Mouse (Mus musculus) hindbrain, embryonic 10.5 days (tissue): ENCODE measurements around the gene Smg6. TPM values are rescaled to one million over a fixed set of nuclear protein-coding genes. Genes with fewer than 3 reads are reported as not detected.
"Not testable (repeated sequence)": the region's sequence is repeated elsewhere in the genome, so short reads cannot be mapped to it uniquely, and the experiment has no call there.

Experiments used
- DNase-seq: peaks from one replicate; pipeline ENCODE4 v3.0.0-alpha.2; 2017; ENCODE audit warnings: low spot score
- H3K27ac ChIP-seq: fragments of 300-500 bp; sonication (generic); 2 replicates; pipeline ENCODE4 v1.5.1; 2016; ENCODE audit warnings: mild to moderate bottlenecking, moderate library complexity
- H3K27me3 ChIP-seq: fragments of 300-500 bp; sonication (generic); 2 replicates; pipeline ENCODE4 v1.6.1; 2016; ENCODE audit warnings: mild to moderate bottlenecking; ENCODE audit not compliant: poor library complexity, insufficient read depth, severe bottlenecking
- H3K36me3 ChIP-seq: fragments of 300-500 bp; sonication (generic); 2 replicates; pipeline ENCODE4 v1.6.1; 2016; ENCODE audit warnings: mild to moderate bottlenecking, moderate library complexity
- H3K4me1 ChIP-seq: fragments of 300-500 bp; sonication (generic); replicated peaks from 2 replicates; pipeline ENCODE4 v1.6.1; 2016; ENCODE audit warnings: mild to moderate bottlenecking
- H3K4me3 ChIP-seq: fragments of 300-500 bp; sonication (generic); 2 replicates; pipeline ENCODE4 v1.5.1; 2016; ENCODE audit warnings: mild to moderate bottlenecking, moderate library complexity
- H3K9me3 ChIP-seq: fragments of 300-500 bp; sonication (generic); 2 replicates; pipeline ENCODE4 v1.6.1; 2016; ENCODE audit warnings: mild to moderate bottlenecking, moderate library complexity
- WGBS: fragments of 180-500 bp; shearing (Covaris S2); methylation state at CpG from one replicate; pipeline ENCODE4 v1.1.7; 2016; 5-methylcytosine and 5-hydroxymethylcytosine counted together
- polyA plus RNA-seq: library from polyadenylated mRNA; unstranded; fragments of >200 nt; fragmentation: Nextera tagmentation; extraction: Ambion mirVana; gene quantifications from 2 replicates; pipeline ENCODE4 v1.2.1, GENCODE M21; 2016

Smg6 gene
- polyA plus RNA-seq, 1 experiment from 2014 or later: 19.2 TPM

GRCm38 (mm10) chr11:75172151-75173094 is 246.8 kb downstream of the Smg6 start:
- no peaks in the 10 kb centered on the region for H3K9me3 ChIP-seq
- under 1% methylated on average over 75 of the region's 75 CpGs for WGBS
- peak overlapping the region; percentile 60; the same call in 1 of the 2 replicates for H3K27ac ChIP-seq
- peak; percentile 38 for DNase-seq
- H3K4me3 ChIP-seq: peak overlapping the region; percentile 58
- H3K27me3 ChIP-seq: peaks cover 75% of the 10 kb centered on the region
- H3K4me1 ChIP-seq: peaks cover 65% of the 10 kb centered on the region
- peaks cover 13% of the 10 kb centered on the region for H3K36me3 ChIP-seq

- Histone ChIP-seq H3K4me1 (peaks cover 65% of the 10 kb centered on the region), H3K4me3 (peak overlapping the region; percentile 58), H3K27ac (peak overlapping the region; percentile 60), H3K27me3 (peaks cover 67% of the 10 kb centered on the region), H3K36me3 (peaks cover 20% of the 10 kb centered on the region), H3K9me3 (no peaks in the 10 kb centered on the region)
- under 1% methylated on average over 71 of the region's 71 CpGs for WGBS
- peak; percentile 88 for DNase-seq
Observed at GRCm38 (mm10) chr11:75173095-75173798, 247.6 kb downstream of the Smg6 start.

- Histone ChIP-seq H3K4me1 (peaks cover 64% of the 10 kb centered on the region), H3K4me3 (peak overlapping the region; percentile 58), H3K27me3 (peaks cover 62% of the 10 kb centered on the region), H3K9me3 (no peaks in the 10 kb centered on the region), H3K36me3 (peaks cover 20% of the 10 kb centered on the region), H3K27ac (no peak overlapping the region)
- WGBS: 3% methylated on average over 15 of the region's 15 CpGs
- DNase-seq: no peak
Observed at GRCm38 (mm10) chr11:75173799-75174165, 248.2 kb downstream of the Smg6 start.

- H3K36me3 ChIP-seq: peaks cover 20% of the 10 kb centered on the region
- not testable (repeated sequence) for H3K9me3 ChIP-seq, H3K4me3 ChIP-seq, H3K27ac ChIP-seq, DNase-seq
- WGBS: 76% methylated on average over 6 of the region's 6 CpGs
- H3K4me1 ChIP-seq: peaks cover 65% of the 10 kb centered on the region
- H3K27me3 ChIP-seq: peaks cover 54% of the 10 kb centered on the region
Observed at GRCm38 (mm10) chr11:75174574-75174973, 249.0 kb downstream of the Smg6 start.

- peaks cover 49% of the 10 kb centered on the region for H3K36me3 ChIP-seq
- 60% methylated on average over 12 of the region's 12 CpGs for WGBS
Observed at GRCm38 (mm10) chr11:75178011-75178410, 252.4 kb downstream of the Smg6 start.

GRCm38 (mm10) chr11:75178672-75179208 is 253.1 kb downstream of the Smg6 start, which contains the start of gene Ovca2:
Gene Ovca2, minus strand, starts transcription at chr11:75178835.
- H3K4me3 ChIP-seq: peak within 1 kb of the TSS; percentile 86
- peaks cover 33% of the 10 kb centered on the region for H3K4me1 ChIP-seq
- peak within 1 kb of the TSS; percentile 92 for H3K27ac ChIP-seq
- H3K36me3 ChIP-seq: peaks cover 56% of the 10 kb centered on the region
- H3K27me3 ChIP-seq: peaks cover 16% of the 10 kb centered on the region; the same call in 1 of the 2 replicates
- under 1% methylated on average over 33 of the region's 33 CpGs for WGBS
- peak; percentile 95 for DNase-seq
- no peaks in the 10 kb centered on the region for H3K9me3 ChIP-seq

More at GRCm38 (mm10) chr11:75178011-75178410, 252.4 kb downstream of the Smg6 start:
- H3K9me3 ChIP-seq: no peaks in the 10 kb centered on the region
- H3K4me1 ChIP-seq: peaks cover 40% of the 10 kb centered on the region
- peak overlapping the region; percentile 86 for H3K4me3 ChIP-seq
- no peak for DNase-seq
- H3K27ac ChIP-seq: peak overlapping the region; percentile 92
- peaks cover 19% of the 10 kb centered on the region for H3K27me3 ChIP-seq

GRCm38 (mm10) chr11:75183917-75184570 is 258.4 kb downstream of the Smg6 start:
- DNase-seq: no peak

GRCm38 (mm10) chr11:75184573-75184972 is 258.9 kb downstream of the Smg6 start:
- H3K27ac ChIP-seq: 0 out of 2 replicates have a peak overlapping the region, but pooled peaks have one; percentile 29
- H3K9me3 ChIP-seq: no peaks in the 10 kb centered on the region
- 85% methylated on average over 5 of the region's 5 CpGs for WGBS
- no peaks in the 10 kb centered on the region for H3K27me3 ChIP-seq
- no peak for DNase-seq
- H3K36me3 ChIP-seq: peaks cover 56% of the 10 kb centered on the region
- H3K4me1 ChIP-seq: peaks cover 29% of the 10 kb centered on the region
- no peak overlapping the region for H3K4me3 ChIP-seq

More at GRCm38 (mm10) chr11:75183917-75184570, 258.4 kb downstream of the Smg6 start:
- Histone ChIP-seq H3K4me1 (peaks cover 29% of the 10 kb centered on the region), H3K4me3 (no peak overlapping the region), H3K27ac (no peak overlapping the region), H3K9me3 (no peaks in the 10 kb centered on the region), H3K27me3 (no peaks in the 10 kb centered on the region), H3K36me3 (peaks cover 56% of the 10 kb centered on the region)
- WGBS: 77% methylated on average over 2 of the region's 2 CpGs

GRCm38 (mm10) chr11:75184986-75185385 is 259.4 kb downstream of the Smg6 start:
- H3K4me1 ChIP-seq: peaks cover 30% of the 10 kb centered on the region
- H3K27ac ChIP-seq: 0 out of 2 replicates have a peak overlapping the region, but pooled peaks have one; percentile 29
- 62% methylated on average over 2 of the region's 2 CpGs for WGBS
- peaks cover 56% of the 10 kb centered on the region for H3K36me3 ChIP-seq
- H3K27me3 ChIP-seq: no peaks in the 10 kb centered on the region
- H3K4me3 ChIP-seq: no peak overlapping the region
- no peaks in the 10 kb centered on the region for H3K9me3 ChIP-seq
- DNase-seq: no peak

- DNase-seq: no peak
- H3K27me3 ChIP-seq: peaks cover 41% of the 10 kb centered on the region
- peak overlapping the region; percentile 93 for H3K4me3 ChIP-seq
- H3K4me1 ChIP-seq: peaks cover 58% of the 10 kb centered on the region
- peaks cover 9% of the 10 kb centered on the region for H3K36me3 ChIP-seq
- no peaks in the 10 kb centered on the region for H3K9me3 ChIP-seq
- H3K27ac ChIP-seq: peak overlapping the region; percentile 80
- under 1% methylated on average over 22 of the region's 22 CpGs for WGBS
Observed at GRCm38 (mm10) chr11:75189713-75190370, 264.2 kb downstream of the Smg6 start.

GRCm38 (mm10) chr11:75190371-75190724 is 264.7 kb downstream of the Smg6 start:
- H3K27ac ChIP-seq: peak overlapping the region; percentile 80
- peaks cover 46% of the 10 kb centered on the region for H3K27me3 ChIP-seq
- H3K4me3 ChIP-seq: peak overlapping the region; percentile 93
- H3K4me1 ChIP-seq: peaks cover 58% of the 10 kb centered on the region
- H3K9me3 ChIP-seq: no peaks in the 10 kb centered on the region
- WGBS: under 1% methylated on average over 24 of the region's 24 CpGs
- H3K36me3 ChIP-seq: peaks cover 5% of the 10 kb centered on the region; the same call in 1 of the 2 replicates
- peak; percentile 87 for DNase-seq
